ENCODE assay signal across 24 mouse cellular contexts in genomic region chr7:99573351-99573750, GRCm38 (mm10). TPM values are rescaled to one million over a fixed set of nuclear protein-coding genes. Genes with fewer than 3 reads are reported as not detected.
DNase-seq lines count a peak whose midpoint lies in the region; ATAC-seq and TF ChIP-seq lines count a peak whose summit lies in the region.
"Had no signal": no experiment of that assay in that cellular context is flagged by ENCODE, and none has a peak within 500 bp of the region (broad histone marks: within the 10 kb centered on the region; RNA-seq: fewer than 3 reads in every experiment).

No protein-coding gene starts in this region.

- 57% methylated on average over 4 of the region's 4 CpGs for WGBS in hindbrain, postnatal 0 days
- 47% methylated on average over 4 of the region's 4 CpGs for WGBS in hindbrain, embryonic 14.5 days

- no peaks in the 10 kb centered on the region for H3K36me3 ChIP-seq in hindbrain, postnatal 0 days (ENCODE audit: insufficient read depth, low read length)
- no peaks in the 10 kb centered on the region; the same call in 1 of the 2 replicates for H3K36me3 ChIP-seq in hindbrain, embryonic 14.5 days (replicated peaks; ENCODE audit: control insufficient read depth, insufficient read depth)

- H3K4me1 ChIP-seq in hindbrain, postnatal 0 days (ENCODE audit: insufficient read depth, low read length) = no peaks in the 10 kb centered on the region
- peaks cover 8% of the 10 kb centered on the region; the same call in 1 of the 2 replicates for H3K4me1 ChIP-seq in hindbrain, embryonic 14.5 days (replicated peaks; ENCODE audit: control insufficient read depth, insufficient read depth, low read length)

- H3K27me3 ChIP-seq in hindbrain, postnatal 0 days (ENCODE audit: insufficient read depth, low read length) = no peaks in the 10 kb centered on the region
- no peaks in the 10 kb centered on the region for H3K27me3 ChIP-seq in hindbrain, embryonic 14.5 days (ENCODE audit: control insufficient read depth, insufficient read depth, low read length)
- H3K27me3 ChIP-seq: midbrain, embryonic 13.5 days; Patski had no signal

- no peaks in the 10 kb centered on the region for H3K9me3 ChIP-seq in hindbrain, postnatal 0 days (ENCODE audit: low read length)
- H3K9me3 ChIP-seq in hindbrain, embryonic 14.5 days (ENCODE audit: control insufficient read depth, low read length) = no peaks in the 10 kb centered on the region
- H3K9me3 ChIP-seq: midbrain, embryonic 13.5 days had no signal

- no peak overlapping the region for H3K4me2 ChIP-seq in hindbrain, postnatal 0 days (ENCODE audit: low read depth, low read length)
- no peak overlapping the region for H3K4me2 ChIP-seq in hindbrain, embryonic 14.5 days (replicated peaks)
- H3K4me2 ChIP-seq: midbrain, embryonic 13.5 days had no signal

- H3K4me3 ChIP-seq in gastrocnemius, adult 2 months = no peak overlapping the region
- no peak overlapping the region for H3K4me3 ChIP-seq in hindbrain, postnatal 0 days (ENCODE audit: low read length)
- H3K4me3 ChIP-seq in hindbrain, embryonic 14.5 days (replicated peaks; ENCODE audit: low read length) = no peak overlapping the region
- H3K4me3 ChIP-seq: midbrain, embryonic 13.5 days had no signal

- no peak for TF ChIP-seq CTCF in gastrocnemius, adult 2 months (IDR thresholded peaks at IDR 0.05)
- no peak for TF ChIP-seq CTCF in hindbrain, postnatal 0 days (IDR thresholded peaks at IDR 0.05; ENCODE audit: low read depth)

- peak overlapping the region; percentile 69 for H3K27ac ChIP-seq in gastrocnemius, adult 2 months
- H3K27ac ChIP-seq in hindbrain, postnatal 0 days = peak overlapping the region; percentile 45; the same call in 1 of the 2 replicates
- no peak overlapping the region for H3K27ac ChIP-seq in hindbrain, embryonic 14.5 days
- H3K27ac ChIP-seq: liver, embryonic 14.5 days; macrophage had no signal

- 0 out of 2 replicates have a peak overlapping the region, but pooled peaks have one; percentile 10 for H3K9ac ChIP-seq in hindbrain, postnatal 0 days (replicated peaks; ENCODE audit: low read length)
- H3K9ac ChIP-seq in hindbrain, embryonic 14.5 days = no peak overlapping the region
- H3K9ac ChIP-seq: liver, embryonic 14.5 days had no signal

- DNase-seq in cerebellum, postnatal 10 days = peak; percentile 53 to 65
- no peak for DNase-seq in cerebellum, adult 9-11 months
- no peak for DNase-seq in gastrocnemius, adult 2 months
- DNase-seq in gastrocnemius, adult 8-10 months (ENCODE audit: low spot score in 2 of 2) = no peak
- DNase-seq in hindbrain, postnatal 0 days (ENCODE audit: low spot score) = no peak
- DNase-seq in hindbrain, embryonic 14.5 days (ENCODE audit: low spot score) = no peak
- DNase-seq in thymus, postnatal 4 days = peak; percentile 51
- DNase-seq in thymus, postnatal 25 days = no peak
- DNase-seq: adrenal gland, postnatal 10 days; gastrocnemius, postnatal 10 days; heart, postnatal 36 days; kidney, adult 9 months; kidney, postnatal 10 days; layer of hippocampus, adult 9-11 months; liver; lung, adult 2 months; lung, postnatal 10 days had no signal

- intact Hi-C loops in gastrocnemius, adult 2 months (cut with DNase I) = no loop called here

- ATAC-seq in hindbrain, postnatal 0 days = no peak
- ATAC-seq in hindbrain, embryonic 14.5 days (ENCODE audit: low FRiP score) = no peak
- ATAC-seq: forebrain, embryonic 16.5 days; intestine, postnatal 0 days; midbrain, embryonic 13.5 days; Patski had no signal

RNA-seq across cellular contexts. Expression of gene Arrb1, which starts 38.1 kb away (rescaled TPM):
- 10 to 100 TPM in 1 of 2 experiments, 1 to 10 TPM in 1; 6.9 to 10.8 TPM for total RNA-seq in gastrocnemius, adult 2 months (2021)
- 10 to 100 TPM; 11.9 to 14.3 (median 12.7) TPM for total RNA-seq in gastrocnemius, adult 8-10 months (2022)
- 106 and 113 TPM in 2 replicates for total RNA-seq in hindbrain, postnatal 0 days (2014; rRNA removed)
- polyA plus RNA-seq in hindbrain, postnatal 0 days (2015; fragmentation: Nextera tagmentation; extraction: Ambion mirVana) = 13.5 and 13.7 TPM in 2 replicates
- polyA plus RNA-seq in hindbrain, embryonic 14.5 days (2014; fragmentation: Nextera tagmentation; extraction: Ambion mirVana) = 9.8 and 10.1 TPM in 2 replicates

RNA-seq across cellular contexts. Expression of gene Tpbgl, which starts 53.6 kb away (rescaled TPM):
- 10 to 100 TPM; 47.8 to 69.3 TPM for total RNA-seq in gastrocnemius, adult 2 months (2021)
- 10 to 100 TPM; 52.4 to 77.6 (median 63.1) TPM for total RNA-seq in gastrocnemius, adult 8-10 months (2022)
- 6.4 and 7.9 TPM in 2 replicates for total RNA-seq in hindbrain, postnatal 0 days (2014; rRNA removed)
- polyA plus RNA-seq in hindbrain, postnatal 0 days (2015; fragmentation: Nextera tagmentation; extraction: Ambion mirVana) = 2.3 and 2.9 TPM in 2 replicates
- 1.7 and 2.5 TPM in 2 replicates for polyA plus RNA-seq in hindbrain, embryonic 14.5 days (2014; fragmentation: Nextera tagmentation; extraction: Ambion mirVana)
- total RNA-seq: MEL had no signal

Comparison
In these comparisons a context has a peak if more than half of its experiments do, and no peak if none do; other contexts are left out.
1. DNase-seq: peak in cerebellum, postnatal 10 days (2 of 2) and thymus, postnatal 4 days (single experiment); none in cerebellum, adult 9-11 months (single experiment), gastrocnemius, adult 2 months (single experiment), gastrocnemius, adult 8-10 months (0 of 2), hindbrain, postnatal 0 days (single experiment), hindbrain, embryonic 14.5 days (single experiment) and thymus, postnatal 25 days (single experiment).